Mouse (Mus musculus) megakaryocyte, embryonic 14.5 days (primary cell): Measurements from ENCODE around the gene Sin3b. TPM values are rescaled to one million over a fixed set of nuclear protein-coding genes. Genes with fewer than 3 reads are reported as not detected.

Experiments used
- H3K27me3 ChIP-seq: replicated peaks from 2 replicates; pipeline ENCODE3; 2012; ENCODE audit warnings: inconsistent platforms
- H3K36me3 ChIP-seq: replicated peaks from 2 replicates; pipeline ENCODE3; 2012; ENCODE audit warnings: low read length, inconsistent platforms, mixed read lengths
- H3K4me1 ChIP-seq: 2 replicates; pipeline ENCODE4 v1.6.1; 2012; ENCODE audit warnings: inconsistent platforms
- H3K4me3 ChIP-seq: replicated peaks from 2 replicates; pipeline ENCODE3; 2012; ENCODE audit warnings: moderate library complexity, mild to moderate bottlenecking, inconsistent platforms
- H3K9me3 ChIP-seq: 2 replicates; pipeline ENCODE4 v1.6.1; 2012; ENCODE audit warnings: inconsistent platforms
- FLI1 ChIP-seq: IDR thresholded peaks from 2 replicates; pipeline ENCODE4 v1.6.1; 2012; ENCODE audit warnings: low read length, inconsistent platforms, mixed read lengths
- GATA1 ChIP-seq: IDR thresholded peaks from 3 replicates; pipeline ENCODE4 v1.6.1; 2012; ENCODE audit warnings: mixed read lengths, low read length, inconsistent platforms, borderline replicate concordance
- polyA plus RNA-seq: library from polyadenylated mRNA; stranded (reverse); fragments of >175 nt; gene quantifications from 2 replicates; pipeline ENCODE4 v1.2.3, GENCODE M21; 2012; ENCODE audit warnings: low replicate concordance; ENCODE audit not compliant: insufficient read depth

Gene Sin3b
- polyA plus RNA-seq, 1 experiment, result 104 TPM

GRCm38 (mm10) chr8:72751126-72751525 is 28.0 kb downstream of the Sin3b start:
- Histone ChIP-seq H3K36me3 (peaks cover 94% of the 10 kb centered on the region), H3K4me3 (no peak overlapping the region)
- TF ChIP-seq GATA1 (no peak), FLI1 (no peak)

GRCm38 (mm10) chr8:72752289-72752688 is 29.2 kb downstream of the Sin3b start:
- peaks cover 94% of the 10 kb centered on the region for H3K36me3 ChIP-seq
- no peak for TF ChIP-seq GATA1
- no peak for TF ChIP-seq FLI1

More at GRCm38 (mm10) chr8:72751126-72751525, 28.0 kb downstream of the Sin3b start:
- Histone ChIP-seq H3K9me3 (no peaks in the 10 kb centered on the region), H3K27me3 (no peaks in the 10 kb centered on the region), H3K4me1 (peaks cover 65% of the 10 kb centered on the region)

GRCm38 (mm10) chr8:72753165-72753564 is 30.1 kb downstream of the Sin3b start:
- Histone ChIP-seq H3K9me3 (no peaks in the 10 kb centered on the region), H3K36me3 (peaks cover 94% of the 10 kb centered on the region), H3K4me1 (peaks cover 83% of the 10 kb centered on the region), H3K4me3 (no peak overlapping the region), H3K27me3 (no peaks in the 10 kb centered on the region)
- no peak for TF ChIP-seq FLI1
- no peak for TF ChIP-seq GATA1

More at GRCm38 (mm10) chr8:72752289-72752688, 29.2 kb downstream of the Sin3b start:
- H3K27me3 ChIP-seq, result no peaks in the 10 kb centered on the region
- H3K9me3 ChIP-seq, result no peaks in the 10 kb centered on the region
- H3K4me1 ChIP-seq, result peaks cover 74% of the 10 kb centered on the region
- H3K4me3 ChIP-seq, result no peak overlapping the region

- Histone ChIP-seq H3K36me3 (peaks cover 94% of the 10 kb centered on the region), H3K4me1 (peaks cover 89% of the 10 kb centered on the region), H3K4me3 (no peak overlapping the region), H3K27me3 (no peaks in the 10 kb centered on the region), H3K9me3 (no peaks in the 10 kb centered on the region)
- no peak for TF ChIP-seq GATA1
- no peak for TF ChIP-seq FLI1
Measured at GRCm38 (mm10) chr8:72753781-72754180, 30.7 kb downstream of the Sin3b start.

GRCm38 (mm10) chr8:72756031-72756430 is 32.9 kb downstream of the Sin3b start:
- H3K9me3 ChIP-seq, result no peaks in the 10 kb centered on the region
- H3K4me3 ChIP-seq, result no peak overlapping the region
- H3K4me1 ChIP-seq, result peaks cover 94% of the 10 kb centered on the region
- H3K36me3 ChIP-seq, result peaks cover 89% of the 10 kb centered on the region
- TF ChIP-seq GATA1 (no peak), FLI1 (no peak)
- no peaks in the 10 kb centered on the region for H3K27me3 ChIP-seq

GRCm38 (mm10) chr8:72756771-72757390 is 33.8 kb downstream of the Sin3b start:
- Histone ChIP-seq H3K4me3 (peak overlapping the region; percentile 42), H3K4me1 (peaks cover 94% of the 10 kb centered on the region), H3K36me3 (peaks cover 81% of the 10 kb centered on the region), H3K9me3 (no peaks in the 10 kb centered on the region), H3K27me3 (no peaks in the 10 kb centered on the region)
- TF ChIP-seq GATA1 (no peak), FLI1 (no peak)

GRCm38 (mm10) chr8:72757426-72758195 is 34.5 kb downstream of the Sin3b start:
- peaks cover 79% of the 10 kb centered on the region for H3K36me3 ChIP-seq
- no peak for TF ChIP-seq FLI1

GRCm38 (mm10) chr8:72758310-72758709 is 35.2 kb downstream of the Sin3b start:
- Histone ChIP-seq H3K4me1 (peaks cover 94% of the 10 kb centered on the region), H3K4me3 (no peak overlapping the region), H3K27me3 (no peaks in the 10 kb centered on the region), H3K9me3 (no peaks in the 10 kb centered on the region), H3K36me3 (peaks cover 75% of the 10 kb centered on the region)
- TF ChIP-seq GATA1 (no peak), FLI1 (no peak)

More at GRCm38 (mm10) chr8:72757426-72758195, 34.5 kb downstream of the Sin3b start:
- peaks cover 94% of the 10 kb centered on the region for H3K4me1 ChIP-seq
- no peaks in the 10 kb centered on the region for H3K27me3 ChIP-seq
- no peaks in the 10 kb centered on the region for H3K9me3 ChIP-seq
- H3K4me3 ChIP-seq, result no peak overlapping the region

- no peak for TF ChIP-seq GATA1
- TF ChIP-seq FLI1, result no peak
- Histone ChIP-seq H3K4me1 (peaks cover 100% of the 10 kb centered on the region), H3K9me3 (no peaks in the 10 kb centered on the region; the same call in 1 of the 2 replicates), H3K4me3 (peak overlapping the region; percentile 64), H3K27me3 (no peaks in the 10 kb centered on the region), H3K36me3 (peaks cover 78% of the 10 kb centered on the region)
Measured at GRCm38 (mm10) chr8:72760216-72760615, 37.1 kb downstream of the Sin3b start.

- Histone ChIP-seq H3K27me3 (no peaks in the 10 kb centered on the region), H3K9me3 (no peaks in the 10 kb centered on the region; the same call in 1 of the 2 replicates), H3K36me3 (peaks cover 78% of the 10 kb centered on the region), H3K4me1 (peaks cover 100% of the 10 kb centered on the region), H3K4me3 (peak within 1 kb of the TSS; percentile 93)
- peak; percentile 94 for TF ChIP-seq FLI1
- peak; percentile 90 for TF ChIP-seq GATA1
Measured at GRCm38 (mm10) chr8:72761322-72762051, 38.4 kb downstream of the Sin3b start, which contains the start of gene F2rl3. Gene F2rl3 (plus strand): TSS chr8:72761880.
